Mouse (Mus musculus): ENCODE measurements around the gene Syne2. TPM values are rescaled to one million over a fixed set of nuclear protein-coding genes. Genes with fewer than 3 reads are reported as not detected.

Syne2 gene
- polyA plus RNA-seq, 1 experiment from 2014 or later: 63.6 TPM

- 83% methylated on average over 13 of the region's 13 CpGs for WGBS
Measured at GRCm38 (mm10) chr12:76087025-76087424, 269.1 kb downstream of the Syne2 start.

GRCm38 (mm10) chr12:76092789-76093466 lies 275.0 kb downstream of the Syne2 start:
- no peak for ATAC-seq (ENCODE audit: insufficient number of reproducible peaks, insufficient read depth, low FRiP score, low read depth)
- Histone ChIP-seq H3K4me2 (replicated peaks; ENCODE audit: low read depth, low read length) (no peak overlapping the region), H3K4me1 (ENCODE audit: control insufficient read depth, insufficient read depth, low read length) (peaks cover 10% of the 10 kb centered on the region), H3K9me3 (ENCODE audit: control insufficient read depth, low read depth, low read length) (no peaks in the 10 kb centered on the region), H3K4me3 (ENCODE audit: low read depth, low read length) (no peak overlapping the region), H3K27ac (ENCODE audit: low read length) (no peak overlapping the region), H3K9ac (replicated peaks; ENCODE audit: low read depth, low read length) (no peak overlapping the region), H3K27me3 (ENCODE audit: control insufficient read depth, insufficient read depth, low read length) (no peaks in the 10 kb centered on the region), H3K36me3 (ENCODE audit: control insufficient read depth, insufficient read depth, low read length) (peaks cover 18% of the 10 kb centered on the region)
- 69% methylated on average over 11 of the region's 11 CpGs for WGBS

More at GRCm38 (mm10) chr12:76087025-76087424, 269.1 kb downstream of the Syne2 start:
- Histone ChIP-seq H3K4me1 (ENCODE audit: control insufficient read depth, insufficient read depth, low read length) (no peaks in the 10 kb centered on the region), H3K27ac (ENCODE audit: low read length) (no peak overlapping the region), H3K4me2 (replicated peaks; ENCODE audit: low read depth, low read length) (no peak overlapping the region), H3K36me3 (ENCODE audit: control insufficient read depth, insufficient read depth, low read length) (peaks cover 9% of the 10 kb centered on the region), H3K9me3 (ENCODE audit: control insufficient read depth, low read depth, low read length) (no peaks in the 10 kb centered on the region), H3K9ac (replicated peaks; ENCODE audit: low read depth, low read length) (no peak overlapping the region), H3K4me3 (ENCODE audit: low read depth, low read length) (no peak overlapping the region), H3K27me3 (ENCODE audit: control insufficient read depth, insufficient read depth, low read length) (no peaks in the 10 kb centered on the region)
- no peak for ATAC-seq (ENCODE audit: insufficient number of reproducible peaks, insufficient read depth, low FRiP score, low read depth)

- peaks cover 10% of the 10 kb centered on the region for H3K4me1 ChIP-seq (ENCODE audit: control insufficient read depth, insufficient read depth, low read length)
- no peak overlapping the region for H3K4me2 ChIP-seq (replicated peaks; ENCODE audit: low read depth, low read length)
- H3K9ac ChIP-seq (replicated peaks; ENCODE audit: low read depth, low read length): no peak overlapping the region
- no peaks in the 10 kb centered on the region for H3K27me3 ChIP-seq (ENCODE audit: control insufficient read depth, insufficient read depth, low read length)
- no peak overlapping the region for H3K27ac ChIP-seq (ENCODE audit: low read length)
- WGBS: 86% methylated on average over 15 of the region's 15 CpGs
- peaks cover 19% of the 10 kb centered on the region for H3K36me3 ChIP-seq (ENCODE audit: control insufficient read depth, insufficient read depth, low read length)
- no peaks in the 10 kb centered on the region for H3K9me3 ChIP-seq (ENCODE audit: control insufficient read depth, low read depth, low read length)
- no peak for ATAC-seq (ENCODE audit: insufficient number of reproducible peaks, insufficient read depth, low FRiP score, low read depth)
- no peak overlapping the region for H3K4me3 ChIP-seq (ENCODE audit: low read depth, low read length)
Measured at GRCm38 (mm10) chr12:76093613-76094588, 276.0 kb downstream of the Syne2 start.

- Histone ChIP-seq H3K4me2 (replicated peaks; ENCODE audit: low read depth, low read length) (no peak overlapping the region), H3K9me3 (ENCODE audit: control insufficient read depth, low read depth, low read length) (no peaks in the 10 kb centered on the region), H3K36me3 (ENCODE audit: control insufficient read depth, insufficient read depth, low read length) (peaks cover 25% of the 10 kb centered on the region), H3K27ac (ENCODE audit: low read length) (no peak overlapping the region), H3K27me3 (ENCODE audit: control insufficient read depth, insufficient read depth, low read length) (no peaks in the 10 kb centered on the region), H3K4me3 (ENCODE audit: low read depth, low read length) (no peak overlapping the region), H3K4me1 (ENCODE audit: control insufficient read depth, insufficient read depth, low read length) (peaks cover 10% of the 10 kb centered on the region), H3K9ac (replicated peaks; ENCODE audit: low read depth, low read length) (no peak overlapping the region)
- 51% methylated on average over 30 of the region's 30 CpGs for WGBS
- no peak for ATAC-seq (ENCODE audit: insufficient number of reproducible peaks, insufficient read depth, low FRiP score, low read depth)
Measured at GRCm38 (mm10) chr12:76095117-76096035, 277.4 kb downstream of the Syne2 start.

GRCm38 (mm10) chr12:76102621-76103020 lies 284.7 kb downstream of the Syne2 start:
- H3K4me2 ChIP-seq (replicated peaks; ENCODE audit: low read depth, low read length): no peak overlapping the region
- H3K9ac ChIP-seq (replicated peaks; ENCODE audit: low read depth, low read length): no peak overlapping the region
- H3K27ac ChIP-seq (ENCODE audit: low read length): no peak overlapping the region
- no peaks in the 10 kb centered on the region for H3K27me3 ChIP-seq (ENCODE audit: control insufficient read depth, insufficient read depth, low read length)
- no peaks in the 10 kb centered on the region for H3K9me3 ChIP-seq (ENCODE audit: control insufficient read depth, low read depth, low read length)
- H3K4me3 ChIP-seq (ENCODE audit: low read depth, low read length): no peak overlapping the region
- no peaks in the 10 kb centered on the region for H3K4me1 ChIP-seq (ENCODE audit: control insufficient read depth, insufficient read depth, low read length)
- no peak for ATAC-seq (ENCODE audit: insufficient number of reproducible peaks, insufficient read depth, low FRiP score, low read depth)
- H3K36me3 ChIP-seq (ENCODE audit: control insufficient read depth, insufficient read depth, low read length): peaks cover 18% of the 10 kb centered on the region
- WGBS: 91% methylated on average over 12 of the region's 12 CpGs

GRCm38 (mm10) chr12:76104596-76105351 lies 286.8 kb downstream of the Syne2 start:
- Histone ChIP-seq H3K9me3 (ENCODE audit: control insufficient read depth, low read depth, low read length) (no peaks in the 10 kb centered on the region), H3K4me3 (ENCODE audit: low read depth, low read length) (no peak overlapping the region), H3K36me3 (ENCODE audit: control insufficient read depth, insufficient read depth, low read length) (peaks cover 15% of the 10 kb centered on the region), H3K4me2 (replicated peaks; ENCODE audit: low read depth, low read length) (no peak overlapping the region), H3K27ac (ENCODE audit: low read length) (no peak overlapping the region), H3K9ac (replicated peaks; ENCODE audit: low read depth, low read length) (no peak overlapping the region), H3K4me1 (ENCODE audit: control insufficient read depth, insufficient read depth, low read length) (no peaks in the 10 kb centered on the region), H3K27me3 (ENCODE audit: control insufficient read depth, insufficient read depth, low read length) (no peaks in the 10 kb centered on the region)
- WGBS: 90% methylated on average over 20 of the region's 20 CpGs
- no peak for ATAC-seq (ENCODE audit: insufficient number of reproducible peaks, insufficient read depth, low FRiP score, low read depth)

- no peaks in the 10 kb centered on the region for H3K9me3 ChIP-seq (ENCODE audit: control insufficient read depth, low read depth, low read length)
- H3K27ac ChIP-seq (ENCODE audit: low read length): no peak overlapping the region
- peaks cover 9% of the 10 kb centered on the region; the same call in 1 of the 2 replicates for H3K36me3 ChIP-seq (ENCODE audit: control insufficient read depth, insufficient read depth, low read length)
- ATAC-seq (ENCODE audit: insufficient number of reproducible peaks, insufficient read depth, low FRiP score, low read depth): no peak
- H3K4me3 ChIP-seq (ENCODE audit: low read depth, low read length): no peak overlapping the region
- no peaks in the 10 kb centered on the region for H3K27me3 ChIP-seq (ENCODE audit: control insufficient read depth, insufficient read depth, low read length)
- H3K9ac ChIP-seq (replicated peaks; ENCODE audit: low read depth, low read length): no peak overlapping the region
- WGBS: 91% methylated on average over 15 of the region's 15 CpGs
- no peaks in the 10 kb centered on the region for H3K4me1 ChIP-seq (ENCODE audit: control insufficient read depth, insufficient read depth, low read length)
- H3K4me2 ChIP-seq (replicated peaks; ENCODE audit: low read depth, low read length): no peak overlapping the region
Measured at GRCm38 (mm10) chr12:76109646-76110405, 291.9 kb downstream of the Syne2 start.

Measured in stomach, embryonic 14.5 days (tissue).